Mouse (Mus musculus) granulocyte monocyte progenitor cell, adult 5-6 weeks (primary cell): ENCODE measurements around the gene Nap1l5. TPM values are rescaled to one million over a fixed set of nuclear protein-coding genes. Genes with fewer than 3 reads are reported as not detected.
"Not testable (repeated sequence)": the region's sequence is repeated elsewhere in the genome, so short reads cannot be mapped to it uniquely, and the experiment has no call there.

Experiments used
- ATAC-seq: replicated peaks from 2 replicates; pipeline ENCODE4 v1.8.0; 2016; ENCODE audit warnings: mild to moderate bottlenecking, moderate TSS enrichment, inconsistent platforms; ENCODE audit not compliant: poor library complexity, severe bottlenecking
- total RNA-seq, 2 experiments: library from RNA; stranded (forward) in 1 of 2; stranded (reverse) in 1 of 2; fragments of 200-712, 200-1000 nt in 1 of 2; fragments of >200 nt in 1 of 2; fragmentation: Nextera tagmentation in 1 of 2; gene quantifications; 2 replicates each; pipeline ENCODE4 v1.2.3; 2014 to 2017

Nap1l5 gene
- total RNA-seq, 2 experiments from 2014 or later = not detected

DNA sequence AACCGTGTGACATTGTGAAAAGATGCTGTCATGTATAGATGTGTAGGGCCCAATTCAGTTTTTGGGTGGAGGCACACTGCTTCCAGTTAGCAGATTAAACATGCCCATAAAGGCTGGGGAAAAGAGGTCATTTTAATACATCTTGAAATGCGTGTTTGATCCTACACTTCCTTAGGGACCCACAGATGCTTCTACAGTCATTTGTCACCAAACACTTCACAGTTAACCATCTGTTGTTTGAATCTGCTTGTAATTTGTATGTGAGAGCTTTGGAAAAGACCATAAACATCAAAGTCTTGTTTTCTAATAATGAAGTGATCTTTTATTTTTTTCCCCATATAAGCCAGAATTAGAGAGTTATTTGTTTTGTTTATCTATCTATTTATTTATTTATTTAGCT, 915 bp upstream of the Nap1l5 start:
- no peak for ATAC-seq

DNA sequence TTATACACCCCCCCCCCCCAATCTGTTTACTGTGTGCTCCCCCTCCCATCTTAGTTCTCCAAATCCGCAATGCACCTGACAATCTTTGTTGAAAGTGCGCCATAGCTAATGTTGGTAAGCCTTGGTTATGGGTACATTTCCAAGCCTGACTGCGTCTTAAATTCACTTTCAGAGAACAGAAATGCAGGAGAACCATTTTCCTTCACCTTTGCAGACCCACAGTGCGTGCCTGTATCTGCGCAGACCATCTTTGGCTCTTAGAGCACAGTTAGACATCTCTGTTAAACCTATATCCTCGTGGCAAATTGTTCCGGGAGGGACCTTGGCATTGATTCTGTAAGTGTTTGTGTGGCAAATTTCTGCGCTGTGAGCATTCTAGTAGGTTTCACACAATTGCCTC, 460 bp upstream of the Nap1l5 start:
- no peak for ATAC-seq

DNA sequence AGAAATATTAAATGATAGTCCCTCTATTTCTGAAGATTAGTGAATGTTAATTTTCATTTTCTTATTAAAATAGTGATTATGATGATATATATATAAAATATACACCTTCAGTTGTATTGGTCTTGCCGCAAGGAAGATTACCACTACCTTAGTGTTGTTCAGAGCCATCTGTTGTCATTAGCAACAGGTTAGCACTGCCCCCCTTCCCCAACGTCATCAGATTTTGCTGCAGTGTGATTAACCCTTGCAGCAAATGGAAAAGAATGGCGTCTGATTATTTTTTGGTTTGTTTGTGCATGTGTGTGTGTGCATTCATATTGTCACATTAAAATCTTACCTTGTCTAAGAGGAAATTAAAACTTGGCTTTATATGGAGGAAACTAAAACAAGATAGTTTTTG, 2.3 kb downstream of the Nap1l5 start:
- ATAC-seq = no peak

DNA sequence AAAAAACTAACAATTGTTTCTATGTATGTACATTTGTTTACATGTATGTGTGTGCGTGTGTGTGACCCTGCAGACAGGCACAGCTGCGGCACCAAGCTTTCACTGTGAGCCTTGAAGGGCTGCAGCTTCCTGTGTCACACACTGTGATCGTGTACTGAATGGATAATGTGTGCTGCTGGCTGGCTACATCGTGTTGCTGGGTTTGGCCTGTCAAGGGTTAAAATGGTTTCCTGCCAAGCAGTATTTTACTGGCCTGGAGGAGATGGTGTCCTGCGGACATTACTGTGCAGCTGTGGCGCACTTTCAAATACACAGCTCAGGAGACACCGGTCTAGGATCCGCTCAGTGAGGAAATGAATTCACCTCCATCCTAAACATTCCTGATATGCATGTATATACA, 3.7 kb downstream of the Nap1l5 start:
- no peak for ATAC-seq

DNA sequence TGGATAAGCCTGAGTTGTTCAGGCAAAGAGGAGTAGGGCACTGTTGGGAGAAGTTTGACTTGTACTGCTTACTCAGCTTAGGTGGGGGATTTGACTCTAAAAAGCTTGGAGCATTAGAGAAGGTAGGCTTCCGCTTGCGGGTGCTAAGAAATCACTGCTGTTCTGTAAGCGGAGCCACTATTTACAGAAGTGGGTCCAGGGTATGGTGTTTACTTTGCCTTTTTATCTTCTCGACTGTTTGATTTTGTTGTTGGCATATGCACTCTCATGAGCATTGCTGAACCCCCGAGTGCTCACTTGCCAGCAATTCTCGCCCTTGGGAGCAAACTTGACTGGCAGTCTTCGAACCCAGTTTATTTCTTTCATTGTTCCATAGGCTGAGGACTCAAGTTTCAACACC, 6.3 kb downstream of the Nap1l5 start:
- no peak for ATAC-seq

DNA sequence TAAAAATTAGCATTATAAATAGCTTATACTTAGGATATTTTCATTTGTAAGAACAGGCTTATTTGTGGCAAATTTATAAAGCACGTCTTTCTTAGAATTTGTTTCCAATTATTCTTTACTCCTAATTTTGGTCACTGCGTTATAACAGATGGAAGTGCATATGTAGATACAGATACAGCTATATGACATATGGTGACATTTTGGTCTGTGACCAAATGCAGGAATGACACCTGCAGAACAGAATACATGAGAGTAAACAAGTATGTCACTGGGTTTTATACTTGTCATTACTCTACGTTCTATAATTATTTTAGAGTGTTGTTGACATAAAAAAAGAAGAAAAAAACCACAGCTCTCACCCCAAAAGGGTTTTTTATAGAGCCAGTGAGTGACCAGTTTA, 7.8 kb downstream of the Nap1l5 start:
- ATAC-seq = no peak

DNA sequence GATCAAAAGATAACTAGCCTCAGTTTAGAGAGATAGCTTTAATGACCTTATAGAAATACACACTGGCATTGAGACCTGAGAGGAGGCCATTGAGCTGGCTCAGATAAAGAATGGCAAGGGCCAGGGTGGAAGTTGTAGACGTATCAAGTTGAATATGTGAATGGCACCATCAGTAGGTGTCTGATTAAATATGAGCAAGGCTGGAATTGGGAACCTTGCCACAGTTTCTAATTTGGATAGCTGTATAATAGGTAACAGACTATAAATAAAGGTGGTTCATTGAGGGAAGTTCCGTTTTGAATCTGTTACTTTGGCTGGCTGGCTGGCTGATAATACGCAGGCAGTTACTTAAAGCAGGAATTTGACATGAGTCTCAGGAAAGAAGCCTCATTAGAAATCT, 10.2 kb downstream of the Nap1l5 start:
- no peak for ATAC-seq

DNA sequence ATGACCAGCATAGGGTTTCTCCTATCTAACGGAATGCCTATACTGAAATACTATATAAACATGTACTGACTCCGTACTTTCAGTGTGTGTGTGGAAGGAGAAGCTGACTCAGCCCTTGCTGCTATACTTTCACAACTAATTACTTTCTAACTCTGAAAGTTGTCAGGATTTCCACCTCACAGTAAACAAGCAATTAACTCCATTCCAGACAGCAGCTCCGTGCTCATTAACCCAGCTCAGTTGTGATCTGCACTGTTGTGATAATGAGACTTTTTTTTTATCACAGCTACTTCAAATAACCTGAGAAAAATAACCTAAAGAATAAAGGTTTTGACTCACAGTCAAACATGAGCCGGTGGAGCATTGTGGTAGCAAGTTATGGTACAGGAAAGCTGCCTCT, 11.9 kb downstream of the Nap1l5 start:
- ATAC-seq = no peak

DNA sequence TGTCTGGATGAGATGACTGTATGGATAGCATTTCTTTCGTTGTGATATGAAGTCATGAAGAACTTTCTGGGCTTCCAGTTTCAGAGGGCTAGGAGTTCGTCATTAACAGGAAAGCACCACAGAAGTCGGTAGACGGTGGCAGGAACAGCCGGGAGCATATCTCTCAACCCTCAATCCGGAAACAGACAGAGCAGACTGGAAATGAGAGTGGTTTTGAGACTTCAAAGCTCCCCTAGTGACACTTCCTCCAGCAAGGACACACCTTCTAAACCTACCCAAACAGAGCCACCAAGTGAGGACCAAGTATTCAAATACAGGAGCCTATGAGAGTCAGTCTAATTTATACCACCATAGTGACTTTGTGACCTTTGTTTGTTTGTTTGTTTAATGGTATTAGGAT, 13.6 kb downstream of the Nap1l5 start:
- no peak for ATAC-seq

DNA sequence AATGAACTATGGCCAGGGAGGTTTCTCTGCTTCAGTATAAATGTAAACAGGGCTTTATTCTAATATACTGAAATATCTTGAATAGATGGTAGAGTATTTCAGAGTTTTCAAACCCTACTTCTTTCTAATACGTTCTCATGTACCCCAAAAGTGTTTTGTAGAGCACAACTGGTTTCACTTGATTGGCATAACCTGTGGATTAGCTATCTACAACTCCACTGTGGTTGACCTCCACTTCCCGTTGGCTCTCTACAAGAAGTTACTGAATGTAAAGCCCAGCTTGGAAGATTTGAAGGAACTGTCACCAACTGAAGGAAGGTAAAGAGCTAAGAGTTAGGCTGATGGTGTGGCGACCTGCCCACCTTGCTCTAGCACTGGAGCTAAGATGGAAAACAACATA, 17.0 kb downstream of the Nap1l5 start:
- no peak; the same call in 1 of the 2 replicates for ATAC-seq

DNA sequence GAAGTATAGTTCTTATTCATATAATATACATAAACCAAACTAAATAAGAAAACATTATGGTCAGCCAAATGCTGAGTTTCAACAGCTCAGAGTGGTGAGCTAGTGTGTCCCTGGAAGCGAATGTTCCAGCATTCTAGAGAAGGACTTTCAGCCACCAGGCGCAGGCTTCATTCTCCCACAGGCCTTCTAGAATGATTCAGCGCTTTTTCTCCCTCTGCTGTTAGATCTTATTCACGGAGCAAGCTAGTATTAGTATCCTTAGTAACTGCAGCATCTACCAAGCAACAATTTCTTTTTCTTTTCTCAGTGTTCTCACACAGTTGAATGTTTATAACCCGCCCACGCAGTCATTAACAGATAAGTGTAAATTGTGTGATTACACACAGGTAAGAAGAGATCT, 24.6 kb downstream of the Nap1l5 start:
- ATAC-seq = no peak

DNA sequence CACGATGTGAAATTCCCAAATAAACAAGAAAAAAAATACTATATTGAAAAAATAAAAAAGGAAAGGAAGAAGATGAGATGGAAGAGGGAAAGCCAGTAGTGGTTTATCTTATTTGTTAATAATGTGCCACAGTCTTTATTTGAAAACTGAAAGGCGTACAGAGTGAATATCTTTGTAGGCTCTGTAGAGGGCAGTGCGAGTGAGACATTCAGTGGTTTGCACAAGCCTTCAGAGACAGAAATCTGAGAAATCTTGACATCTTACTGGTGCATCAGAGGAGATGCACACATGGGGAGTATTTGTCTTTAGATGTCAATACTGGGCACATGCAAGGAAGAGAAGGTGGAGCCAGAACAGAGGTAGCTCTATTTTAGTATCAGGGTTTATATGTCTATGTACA, 25.5 kb downstream of the Nap1l5 start:
- ATAC-seq = no peak

DNA sequence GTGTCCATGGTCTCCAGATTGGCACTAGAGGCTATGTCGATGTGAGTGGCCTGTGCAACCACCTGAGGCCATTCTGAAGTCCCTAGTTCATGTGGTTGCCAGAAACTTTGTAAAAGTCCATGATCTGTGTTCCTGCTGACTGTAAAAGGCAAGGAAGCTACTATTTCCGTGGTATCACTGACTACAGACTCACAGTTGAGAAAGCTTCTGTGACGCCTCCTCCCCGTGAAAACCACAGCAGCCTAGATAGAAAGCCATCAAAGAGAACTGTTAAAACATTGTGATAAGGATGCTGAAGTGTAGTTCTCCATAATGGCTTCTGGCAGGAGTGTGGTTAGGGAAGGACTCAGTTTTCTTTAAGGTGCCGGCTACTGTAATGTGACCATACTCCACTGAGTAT, 26.0 kb downstream of the Nap1l5 start:
- peak; percentile 14; the same call in 1 of the 2 replicates for ATAC-seq

DNA sequence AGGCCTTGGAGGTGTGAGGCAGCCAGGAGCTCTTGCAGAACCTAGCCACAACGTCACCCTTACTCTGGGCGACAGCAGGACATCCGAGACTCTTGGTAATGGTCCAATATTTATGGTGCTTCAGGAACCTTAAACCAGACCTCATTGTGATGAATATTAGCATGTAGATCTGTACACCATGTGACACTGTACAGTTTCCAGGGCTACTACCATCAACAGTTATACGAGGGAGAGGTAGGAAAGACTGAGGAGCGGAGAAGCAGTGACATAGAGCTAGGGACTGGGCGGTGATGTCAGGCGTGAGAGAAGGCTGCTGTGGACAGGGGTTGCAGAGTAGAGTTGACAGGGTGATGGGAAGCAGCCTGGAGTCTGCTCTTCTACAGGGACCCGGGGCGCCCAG, 26.9 kb downstream of the Nap1l5 start:
- no peak for ATAC-seq

DNA sequence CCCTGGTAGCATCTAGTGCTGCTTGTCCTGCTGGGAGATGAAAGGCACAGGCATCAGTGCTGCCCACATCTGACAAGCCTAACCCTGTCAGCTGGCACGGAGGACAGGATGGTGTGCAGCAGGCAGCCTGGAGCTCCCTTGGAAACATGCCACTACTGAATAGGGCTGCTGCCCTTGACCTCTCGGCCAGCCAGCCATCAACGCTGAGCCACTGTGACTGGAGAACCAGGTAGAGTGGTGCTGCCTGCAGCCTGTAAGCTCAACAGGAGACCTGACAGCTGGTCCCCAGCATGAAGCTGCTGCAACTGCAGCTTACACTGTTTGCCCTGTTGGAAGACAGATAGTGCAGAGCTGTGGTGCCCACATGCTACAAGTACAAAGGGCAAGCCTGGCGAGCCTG, 27.3 kb downstream of the Nap1l5 start:
- ATAC-seq = no peak

DNA sequence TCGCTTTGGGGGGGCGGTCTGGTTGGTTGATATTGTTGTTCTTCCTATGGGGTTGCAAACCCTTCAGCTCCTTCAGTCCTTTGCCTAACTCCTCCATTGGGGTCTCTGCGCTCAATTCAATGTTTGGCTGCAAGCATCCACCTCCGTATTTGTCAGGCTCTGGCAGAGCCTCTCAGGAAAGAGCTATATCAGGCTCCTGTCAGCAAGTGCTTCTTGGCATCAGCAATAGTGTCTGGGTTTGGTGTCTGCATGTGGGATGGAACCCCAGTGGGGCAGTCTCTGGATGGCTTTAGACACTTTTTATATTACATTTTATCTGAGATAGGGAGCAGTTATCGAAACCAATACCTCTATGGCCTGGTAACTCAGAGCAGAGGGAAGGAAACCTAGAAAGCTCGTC, 39.0 kb downstream of the Nap1l5 start:
- ATAC-seq = not testable (repeated sequence)

DNA sequence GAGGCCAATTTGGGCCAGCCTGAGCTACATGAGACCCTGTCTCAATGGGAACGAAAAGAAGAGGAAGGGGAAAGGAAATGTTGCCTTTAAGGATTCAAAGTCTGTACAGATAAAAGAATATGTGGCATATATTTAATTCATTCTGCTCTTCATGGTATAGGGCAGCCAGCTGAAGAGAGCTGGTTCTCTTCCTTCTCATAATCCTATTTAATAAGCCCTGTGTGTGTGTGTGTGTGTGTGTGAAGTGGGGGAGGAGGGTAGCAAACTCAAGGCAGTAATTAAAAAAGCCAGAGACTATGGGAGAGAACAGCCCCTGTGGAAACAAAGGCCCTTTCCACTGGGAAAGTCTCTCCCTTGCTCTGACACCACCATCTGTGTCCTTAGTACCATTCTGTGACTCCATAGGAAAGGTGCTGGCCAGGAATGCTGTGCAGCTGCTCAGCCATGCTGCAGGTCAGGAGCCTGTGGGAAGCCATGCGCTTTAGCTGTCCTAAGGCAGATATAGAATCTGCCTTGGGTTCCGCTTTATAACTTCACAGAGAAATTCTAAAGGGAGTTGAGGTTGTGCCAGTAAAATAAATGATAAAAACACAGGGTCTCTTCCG, 43.1 kb downstream of the Nap1l5 start:
- no peak for ATAC-seq

DNA sequence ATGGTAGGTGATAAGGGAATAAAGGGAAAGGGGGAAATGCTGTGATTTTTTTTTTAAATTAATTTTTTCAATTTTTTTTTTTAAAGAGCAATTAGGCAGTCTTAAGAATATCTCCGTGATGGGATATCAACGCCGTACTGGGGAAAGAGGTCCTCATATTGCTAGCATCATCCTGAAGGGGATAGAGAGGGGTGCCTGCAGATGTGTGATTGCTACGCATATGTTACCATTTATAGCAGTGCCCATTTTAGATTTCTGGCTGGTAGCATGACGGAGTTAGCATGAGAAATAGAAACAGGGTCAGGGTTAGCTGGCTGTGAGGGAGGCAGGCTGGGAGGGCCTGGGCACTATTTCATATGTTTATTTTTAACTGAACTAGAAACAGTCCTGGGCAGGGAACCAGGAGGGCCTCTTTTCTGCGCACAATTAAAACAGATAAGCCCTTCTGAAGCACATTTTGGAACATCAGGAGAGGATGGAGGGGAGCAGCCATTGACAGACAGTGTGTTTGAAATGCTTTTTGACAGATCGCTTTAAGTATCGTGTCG, 44.4 kb downstream of the Nap1l5 start:
- ATAC-seq = no peak

DNA sequence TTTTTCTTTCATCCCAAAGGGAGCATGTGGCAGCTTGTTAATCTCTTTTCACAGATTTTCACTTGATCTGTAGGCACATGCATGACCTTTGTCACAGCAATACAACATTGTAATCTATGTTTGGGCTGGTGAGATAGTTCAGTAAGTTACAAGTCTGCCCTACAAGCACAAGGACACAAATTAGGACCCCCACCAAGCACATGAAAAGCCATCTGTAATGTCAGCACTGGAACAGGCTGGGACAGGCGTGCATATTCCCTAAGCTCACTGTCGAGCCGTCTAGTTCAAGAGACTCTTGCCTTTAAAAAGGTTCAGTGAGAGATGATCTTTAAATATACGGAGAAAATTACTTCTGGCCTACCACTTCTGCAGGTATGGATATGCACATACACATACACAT, 47.4 kb downstream of the Nap1l5 start:
- no peak for ATAC-seq

DNA sequence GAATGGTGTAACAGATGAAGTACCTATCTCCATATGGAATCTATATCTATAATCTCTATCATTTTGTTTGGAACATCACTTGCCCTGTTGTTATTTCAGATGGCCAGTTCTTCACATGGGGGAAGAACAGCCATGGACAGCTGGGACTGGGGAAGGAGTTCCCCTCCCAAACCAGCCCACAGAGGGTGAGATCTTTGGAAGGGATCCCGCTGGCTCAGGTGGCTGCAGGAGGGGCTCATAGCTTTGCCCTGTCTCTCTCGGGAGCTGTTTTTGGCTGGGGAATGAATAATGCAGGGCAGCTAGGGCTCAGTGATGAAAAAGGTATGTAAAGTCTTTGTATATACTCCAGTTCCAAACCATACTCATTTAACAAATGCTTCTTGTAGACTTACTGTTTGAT, 50.4 kb downstream of the Nap1l5 start:
- ATAC-seq = no peak

DNA sequence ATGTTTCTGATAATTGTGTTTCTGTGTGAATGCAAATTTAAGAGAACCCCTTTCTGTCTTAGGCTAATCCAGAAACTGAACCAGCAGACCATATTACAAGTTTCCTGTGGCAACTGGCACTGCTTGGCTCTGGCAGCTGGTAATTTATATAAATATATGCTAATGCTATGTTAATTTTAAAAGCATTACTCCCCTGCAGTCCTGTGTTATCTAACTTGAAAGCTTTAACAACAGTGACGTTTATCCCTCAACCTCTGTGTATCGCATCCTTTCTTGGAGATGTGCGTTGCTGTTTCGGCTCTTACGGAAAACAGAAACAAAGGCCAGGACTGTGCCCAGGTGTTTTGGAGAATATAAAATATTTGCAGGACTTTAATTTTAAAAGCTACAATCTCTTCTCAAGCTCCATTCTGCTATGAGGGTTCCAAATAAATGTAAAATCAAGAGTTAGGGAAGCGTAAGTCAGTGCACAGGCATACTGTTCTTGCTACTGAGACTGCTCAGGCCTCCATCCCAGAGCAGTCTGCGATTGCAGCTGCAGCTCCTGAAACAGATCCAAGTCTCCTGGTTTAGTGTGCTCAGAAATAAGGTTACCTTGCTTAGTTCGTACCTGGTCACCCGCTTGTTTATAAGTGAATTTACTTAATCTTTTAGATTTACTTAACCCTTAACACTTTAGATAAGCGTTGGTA, 51.1 kb downstream of the Nap1l5 start:
- ATAC-seq = no peak
